Comparison of ENCODE assay signal across 11 mouse cellular contexts in the genomic region with DNA sequence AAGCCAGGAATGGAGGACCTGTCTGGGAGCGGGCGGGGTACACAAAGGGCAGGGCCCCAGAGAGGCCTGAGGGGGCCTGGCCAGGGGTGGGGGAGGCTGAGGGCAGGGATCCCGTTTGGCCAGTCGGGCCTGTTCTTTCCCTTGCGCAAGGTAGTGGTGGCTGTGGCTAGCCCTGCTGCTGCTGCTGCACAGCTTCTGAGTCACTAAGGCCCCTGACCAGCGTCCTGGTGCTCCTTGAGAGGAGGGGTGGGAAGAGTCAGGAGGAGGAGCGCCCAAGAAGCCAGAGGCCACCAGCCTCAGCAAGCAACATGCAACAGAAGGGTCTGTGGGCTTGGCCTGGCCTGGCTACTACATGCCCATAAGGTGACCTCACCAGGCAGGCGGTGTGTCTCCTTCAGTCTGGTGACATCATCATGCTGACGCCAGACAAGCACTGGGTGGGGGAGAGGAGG. TPM values are rescaled to one million over a fixed set of nuclear protein-coding genes. Genes with fewer than 3 reads are reported as not detected.
DNase-seq lines count a peak whose midpoint lies in the region; ATAC-seq and TF ChIP-seq lines count a peak whose summit lies in the region.
"Had no signal": no experiment of that assay in that cellular context is flagged by ENCODE, and none has a peak within 500 bp of the region (broad histone marks: within the 10 kb centered on the region; RNA-seq: fewer than 3 reads in every experiment).

No protein-coding gene starts in this region.

- H3K4me3 ChIP-seq in liver, embryonic 11.5 days (ENCODE audit: low read depth, low read length) = no peak overlapping the region
- no peak overlapping the region for H3K4me3 ChIP-seq in liver, postnatal 0 days (ENCODE audit: low read depth, low read length)
- H3K4me3 ChIP-seq in embryonic facial prominence, embryonic 13.5 days = no peak overlapping the region
- no peak overlapping the region for H3K4me3 ChIP-seq in lung, postnatal 0 days (ENCODE audit: low read depth, low read length)

- no peak overlapping the region for H3K9ac ChIP-seq in liver, embryonic 11.5 days (ENCODE audit: low read depth, low read length)
- H3K9ac ChIP-seq in liver, postnatal 0 days (replicated peaks) = no peak overlapping the region
- no peak overlapping the region for H3K9ac ChIP-seq in embryonic facial prominence, embryonic 13.5 days
- H3K9ac ChIP-seq in lung, postnatal 0 days (replicated peaks; ENCODE audit: low read depth) = no peak overlapping the region

- no peaks in the 10 kb centered on the region for H3K9me3 ChIP-seq in liver, embryonic 11.5 days (ENCODE audit: control insufficient read depth, low read length)
- no peaks in the 10 kb centered on the region for H3K9me3 ChIP-seq in liver, postnatal 0 days (ENCODE audit: low read length)
- no peaks in the 10 kb centered on the region for H3K9me3 ChIP-seq in embryonic facial prominence, embryonic 13.5 days
- no peaks in the 10 kb centered on the region for H3K9me3 ChIP-seq in lung, postnatal 0 days (ENCODE audit: low read length)

- H3K27me3 ChIP-seq in liver, embryonic 11.5 days (replicated peaks; ENCODE audit: control insufficient read depth, insufficient read depth, low read length) = peaks cover 14% of the 10 kb centered on the region
- 0 out of 2 replicates have a peak, but pooled peaks cover 13% of the 10 kb centered on the region for H3K27me3 ChIP-seq in liver, postnatal 0 days (ENCODE audit: insufficient read depth, low read length)
- peaks cover 16% of the 10 kb centered on the region for H3K27me3 ChIP-seq in embryonic facial prominence, embryonic 13.5 days
- no peaks in the 10 kb centered on the region for H3K27me3 ChIP-seq in lung, postnatal 0 days (replicated peaks; ENCODE audit: insufficient read depth, low read length)

- TF ChIP-seq CTCF in liver, postnatal 0 days (IDR thresholded peaks at IDR 0.05; ENCODE audit: low read depth) = no peak
- TF ChIP-seq CTCF in lung, postnatal 0 days (IDR thresholded peaks at IDR 0.05) = no peak

- no peak for DNase-seq in liver, embryonic 11.5 days (ENCODE audit: low spot score)
- DNase-seq in liver, postnatal 0 days = no peak
- peak; percentile 89 for DNase-seq in lung, postnatal 0 days (ENCODE audit: low spot score)
- DNase-seq in urinary bladder, postnatal 10 days (ENCODE audit: low spot score) = peak; percentile 64
- DNase-seq in retina, postnatal 1 day = no peak
- DNase-seq in thymus, postnatal 14 days = no peak
- no peak for DNase-seq in gastrocnemius, adult 8-10 months (ENCODE audit: low spot score in 2 of 2)
- DNase-seq: gastrocnemius, postnatal 14 days; right cerebral cortex, postnatal 4 days; thymus, postnatal 4 days had no signal

- no peaks in the 10 kb centered on the region for H3K36me3 ChIP-seq in liver, embryonic 11.5 days (ENCODE audit: control insufficient read depth, insufficient read depth, low read length)
- H3K36me3 ChIP-seq in liver, postnatal 0 days (replicated peaks; ENCODE audit: insufficient read depth, low read length) = no peaks in the 10 kb centered on the region
- no peaks in the 10 kb centered on the region for H3K36me3 ChIP-seq in embryonic facial prominence, embryonic 13.5 days
- H3K36me3 ChIP-seq in lung, postnatal 0 days (ENCODE audit: insufficient read depth, low read length) = no peaks in the 10 kb centered on the region

- TF ChIP-seq EP300 in liver, postnatal 0 days (IDR thresholded peaks at IDR 0.05; ENCODE audit: low read depth) = no peak
- peak; percentile 71 for TF ChIP-seq EP300 in lung, postnatal 0 days (IDR thresholded peaks at IDR 0.05)

- H3K4me2 ChIP-seq in liver, embryonic 11.5 days = no peak overlapping the region
- no peak overlapping the region for H3K4me2 ChIP-seq in liver, postnatal 0 days (ENCODE audit: low read depth, low read length)
- H3K4me2 ChIP-seq in embryonic facial prominence, embryonic 13.5 days = 0 out of 2 replicates have a peak overlapping the region, but pooled peaks have one; percentile 1
- H3K4me2 ChIP-seq in lung, postnatal 0 days (replicated peaks; ENCODE audit: low read depth, low read length) = no peak overlapping the region

- H3K27ac ChIP-seq in liver, embryonic 11.5 days (ENCODE audit: low read depth, low read length) = no peak overlapping the region
- no peak overlapping the region for H3K27ac ChIP-seq in liver, postnatal 0 days (ENCODE audit: low read depth)
- 0 out of 2 replicates have a peak overlapping the region, but pooled peaks have one; percentile 13 for H3K27ac ChIP-seq in embryonic facial prominence, embryonic 13.5 days
- H3K27ac ChIP-seq in lung, postnatal 0 days (ENCODE audit: low read length) = peak overlapping the region; percentile 43; the same call in 1 of the 2 replicates

- H3K4me1 ChIP-seq in liver, embryonic 11.5 days (replicated peaks; ENCODE audit: control insufficient read depth, insufficient read depth, low read length) = peaks cover 21% of the 10 kb centered on the region
- H3K4me1 ChIP-seq in liver, postnatal 0 days (ENCODE audit: insufficient read depth) = peaks cover 8% of the 10 kb centered on the region
- peaks cover 39% of the 10 kb centered on the region for H3K4me1 ChIP-seq in embryonic facial prominence, embryonic 13.5 days
- H3K4me1 ChIP-seq in lung, postnatal 0 days (ENCODE audit: insufficient read depth, low read depth, low read length) = no peaks in the 10 kb centered on the region; the same call in 1 of the 2 replicates

- 41% methylated on average over 9 of the region's 9 CpGs for WGBS in liver, embryonic 11.5 days
- WGBS in liver, postnatal 0 days (ENCODE audit: insufficient replicate concordance) = 46% methylated on average over 9 of the region's 9 CpGs
- WGBS in embryonic facial prominence, embryonic 13.5 days = 34% methylated on average over 9 of the region's 9 CpGs
- 36% methylated on average over 9 of the region's 9 CpGs for WGBS in lung, postnatal 0 days

- ATAC-seq in liver, embryonic 11.5 days (replicated peaks; ENCODE audit: low FRiP score) = peak; percentile 32; the same call in 1 of the 2 replicates
- ATAC-seq in liver, postnatal 0 days = no peak
- ATAC-seq in embryonic facial prominence, embryonic 13.5 days (ENCODE audit: insufficient number of reproducible peaks, insufficient read depth, low FRiP score, low TSS enrichment, low read depth) = no peak
- ATAC-seq in lung, postnatal 0 days = peak; percentile 95

RNA-seq across cellular contexts. Expression of gene Nectin4, which starts 5.8 kb away (rescaled TPM):
- 0.25 and 0.53 TPM in 2 replicates for polyA plus RNA-seq in liver, embryonic 11.5 days (2014; fragmentation: Nextera tagmentation; extraction: Ambion mirVana)
- polyA plus RNA-seq in liver, postnatal 0 days (2015; fragmentation: Nextera tagmentation; extraction: Ambion mirVana) = 0.15 and 0.22 TPM in 2 replicates
- 19.0 and 21.6 TPM in 2 replicates for polyA plus RNA-seq in embryonic facial prominence, embryonic 13.5 days (2015; fragmentation: Nextera tagmentation; extraction: Ambion mirVana)
- 10.1 and 10.2 TPM in 2 replicates for polyA plus RNA-seq in lung, postnatal 0 days (2015; fragmentation: Nextera tagmentation; extraction: Ambion mirVana)
- total RNA-seq in gastrocnemius, adult 8-10 months (2022) = not detected
- total RNA-seq: gastrocnemius, postnatal 14 days had no signal

RNA-seq across cellular contexts. Expression of gene Arhgap30, which starts 13.1 kb away (rescaled TPM):
- 3.5 and 3.8 TPM in 2 replicates for polyA plus RNA-seq in liver, embryonic 11.5 days (2014; fragmentation: Nextera tagmentation; extraction: Ambion mirVana)
- polyA plus RNA-seq in liver, postnatal 0 days (2015; fragmentation: Nextera tagmentation; extraction: Ambion mirVana) = 5.6 and 7.0 TPM in 2 replicates
- polyA plus RNA-seq in embryonic facial prominence, embryonic 13.5 days (2015; fragmentation: Nextera tagmentation; extraction: Ambion mirVana) = 1.1 and 1.3 TPM in 2 replicates
- 3.5 and 4.1 TPM in 2 replicates for polyA plus RNA-seq in lung, postnatal 0 days (2015; fragmentation: Nextera tagmentation; extraction: Ambion mirVana)
- under 1 TPM; 0.34 to 0.63 (median 0.44) TPM for total RNA-seq in gastrocnemius, adult 8-10 months (2022)

RNA-seq across cellular contexts. Expression of gene Klhdc9, which starts 15.1 kb away (rescaled TPM):
- 0.66 and 0.77 TPM in 2 replicates for polyA plus RNA-seq in liver, embryonic 11.5 days (2014; fragmentation: Nextera tagmentation; extraction: Ambion mirVana)
- polyA plus RNA-seq in liver, postnatal 0 days (2015; fragmentation: Nextera tagmentation; extraction: Ambion mirVana) = 0.59 and 0.60 TPM in 2 replicates
- 1.2 and 1.9 TPM in 2 replicates for polyA plus RNA-seq in embryonic facial prominence, embryonic 13.5 days (2015; fragmentation: Nextera tagmentation; extraction: Ambion mirVana)
- polyA plus RNA-seq in lung, postnatal 0 days (2015; fragmentation: Nextera tagmentation; extraction: Ambion mirVana) = 4.0 and 4.5 TPM in 2 replicates
- not detected for total RNA-seq in gastrocnemius, adult 8-10 months (2022)

RNA-seq across cellular contexts. Expression of gene Pfdn2, which starts 30.2 kb away (rescaled TPM):
- polyA plus RNA-seq in liver, embryonic 11.5 days (2014; fragmentation: Nextera tagmentation; extraction: Ambion mirVana) = 68.0 and 73.7 TPM in 2 replicates
- polyA plus RNA-seq in liver, postnatal 0 days (2015; fragmentation: Nextera tagmentation; extraction: Ambion mirVana) = 46.2 and 47.7 TPM in 2 replicates
- polyA plus RNA-seq in embryonic facial prominence, embryonic 13.5 days (2015; fragmentation: Nextera tagmentation; extraction: Ambion mirVana) = 119 and 125 TPM in 2 replicates
- 64.1 and 72.7 TPM in 2 replicates for polyA plus RNA-seq in lung, postnatal 0 days (2015; fragmentation: Nextera tagmentation; extraction: Ambion mirVana)
- total RNA-seq in gastrocnemius, adult 8-10 months (2022) = 100 to 1,000 TPM in 2 of 4 experiments, 10 to 100 TPM in 2; 46.7 to 104 (median 77.5) TPM

RNA-seq across cellular contexts. Expression of gene Nit1, which starts 30.2 kb away (rescaled TPM):
- polyA plus RNA-seq in liver, embryonic 11.5 days (2014; fragmentation: Nextera tagmentation; extraction: Ambion mirVana) = 26.2 and 29.1 TPM in 2 replicates
- 73.4 and 74.6 TPM in 2 replicates for polyA plus RNA-seq in liver, postnatal 0 days (2015; fragmentation: Nextera tagmentation; extraction: Ambion mirVana)
- polyA plus RNA-seq in embryonic facial prominence, embryonic 13.5 days (2015; fragmentation: Nextera tagmentation; extraction: Ambion mirVana) = 43.4 and 44.9 TPM in 2 replicates
- 39.9 and 45.5 TPM in 2 replicates for polyA plus RNA-seq in lung, postnatal 0 days (2015; fragmentation: Nextera tagmentation; extraction: Ambion mirVana)
- total RNA-seq in gastrocnemius, adult 8-10 months (2022) = 10 to 100 TPM; 25.6 to 30.3 (median 29.0) TPM

Comparison
In these comparisons a context has a peak if more than half of its experiments do, and no peak if none do; other contexts are left out.
1. ATAC-seq: peak in liver, embryonic 11.5 days (single experiment) and lung, postnatal 0 days (single experiment); none in liver, postnatal 0 days (single experiment) and embryonic facial prominence, embryonic 13.5 days (single experiment).
2. DNase-seq: peak in lung, postnatal 0 days (single experiment) and urinary bladder, postnatal 10 days (single experiment); none in liver, embryonic 11.5 days (single experiment), liver, postnatal 0 days (single experiment), retina, postnatal 1 day (single experiment), thymus, postnatal 14 days (single experiment) and gastrocnemius, adult 8-10 months (0 of 2).
3. H3K27ac ChIP-seq: peak in embryonic facial prominence, embryonic 13.5 days (single experiment) and lung, postnatal 0 days (single experiment); none in liver, embryonic 11.5 days (single experiment) and liver, postnatal 0 days (single experiment).